Mouse (Mus musculus): ENCODE measurements around the gene Kcnma1.

DNA sequence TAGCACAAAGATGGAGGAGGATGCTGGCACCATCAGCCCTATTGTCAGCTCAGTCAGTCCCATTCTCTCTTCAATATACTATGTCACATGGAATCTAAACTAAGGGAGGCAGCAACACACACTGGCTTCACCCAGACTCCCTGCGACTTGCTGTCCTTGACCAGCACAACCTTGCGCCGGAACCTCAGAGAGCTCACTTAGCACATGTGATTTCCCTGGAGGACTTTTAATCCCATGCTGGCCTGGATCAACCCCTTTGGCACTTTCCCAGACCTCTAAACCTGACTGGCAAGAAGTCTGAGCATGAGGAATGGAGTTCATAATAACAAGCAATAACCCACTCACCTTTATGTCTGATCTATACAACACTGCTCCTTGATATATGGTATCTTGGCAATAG lies 280.1 kb downstream of the Kcnma1 start:
- TF ChIP-seq CTCF (conservative IDR thresholded peaks at IDR 0.05; ENCODE audit: low read length) (no peak), POU5F1 (IDR thresholded peaks at IDR 0.05; ENCODE audit: borderline replicate concordance, low read length) (no peak), NANOG (IDR thresholded peaks at IDR 0.05; ENCODE audit: borderline replicate concordance, low read length) (no peak)
